Mouse (Mus musculus): ENCODE data around the gene Itprid1. TPM values are rescaled to one million over a fixed set of nuclear protein-coding genes. Genes with fewer than 3 reads are reported as not detected.

Itprid1 gene
- polyA plus RNA-seq, 1 experiment from 2014 or later, result 0.40 TPM

GRCm38 (mm10) chr6:55856085-55856484 is 19.4 kb downstream of the Itprid1 start:
- ATAC-seq (ENCODE audit: insufficient read depth, low FRiP score), result no peak

GRCm38 (mm10) chr6:55865206-55865605 is 28.5 kb downstream of the Itprid1 start:
- H3K4me2 ChIP-seq (ENCODE audit: low read depth, low read length), result no peak overlapping the region
- H3K36me3 ChIP-seq (ENCODE audit: control insufficient read depth, insufficient read depth, low read length), result no peaks in the 10 kb centered on the region
- H3K4me1 ChIP-seq (ENCODE audit: control insufficient read depth, insufficient read depth, low read length), result no peaks in the 10 kb centered on the region
- no peak overlapping the region for H3K4me3 ChIP-seq (replicated peaks; ENCODE audit: low read length)
- H3K27ac ChIP-seq (ENCODE audit: low read length), result no peak overlapping the region
- no peaks in the 10 kb centered on the region for H3K27me3 ChIP-seq (ENCODE audit: control insufficient read depth, insufficient read depth, low read length)
- WGBS, result 64% methylated on average over 2 of the region's 2 CpGs
- H3K9ac ChIP-seq (ENCODE audit: low read length), result no peak overlapping the region
- no peak for ATAC-seq (ENCODE audit: insufficient read depth, low FRiP score)
- H3K9me3 ChIP-seq (replicated peaks; ENCODE audit: control insufficient read depth, low read length), result no peaks in the 10 kb centered on the region

More at GRCm38 (mm10) chr6:55856085-55856484, 19.4 kb downstream of the Itprid1 start:
- WGBS, result 86% methylated on average over 4 of the region's 4 CpGs
- Histone ChIP-seq H3K36me3 (ENCODE audit: control insufficient read depth, insufficient read depth, low read length) (no peaks in the 10 kb centered on the region), H3K4me1 (ENCODE audit: control insufficient read depth, insufficient read depth, low read length) (no peaks in the 10 kb centered on the region), H3K27me3 (ENCODE audit: control insufficient read depth, insufficient read depth, low read length) (no peaks in the 10 kb centered on the region), H3K4me3 (replicated peaks; ENCODE audit: low read length) (no peak overlapping the region), H3K27ac (ENCODE audit: low read length) (no peak overlapping the region), H3K9ac (ENCODE audit: low read length) (no peak overlapping the region), H3K9me3 (replicated peaks; ENCODE audit: control insufficient read depth, low read length) (no peaks in the 10 kb centered on the region), H3K4me2 (ENCODE audit: low read depth, low read length) (no peak overlapping the region)

GRCm38 (mm10) chr6:55879356-55879960 is 42.8 kb downstream of the Itprid1 start:
- H3K27ac ChIP-seq (ENCODE audit: low read length), result no peak overlapping the region
- H3K9ac ChIP-seq (ENCODE audit: low read length), result no peak overlapping the region
- no peak overlapping the region for H3K4me2 ChIP-seq (ENCODE audit: low read depth, low read length)
- no peaks in the 10 kb centered on the region for H3K27me3 ChIP-seq (ENCODE audit: control insufficient read depth, insufficient read depth, low read length)
- H3K36me3 ChIP-seq (ENCODE audit: control insufficient read depth, insufficient read depth, low read length), result no peaks in the 10 kb centered on the region
- no peak for ATAC-seq (ENCODE audit: insufficient read depth, low FRiP score)
- H3K4me1 ChIP-seq (ENCODE audit: control insufficient read depth, insufficient read depth, low read length), result no peaks in the 10 kb centered on the region
- no peak overlapping the region for H3K4me3 ChIP-seq (replicated peaks; ENCODE audit: low read length)
- 34% methylated on average over 5 of the region's 5 CpGs for WGBS
- no peaks in the 10 kb centered on the region for H3K9me3 ChIP-seq (replicated peaks; ENCODE audit: control insufficient read depth, low read length)

- no peak for ATAC-seq (ENCODE audit: insufficient read depth, low FRiP score)
- Histone ChIP-seq H3K27ac (ENCODE audit: low read length) (no peak overlapping the region), H3K9me3 (replicated peaks; ENCODE audit: control insufficient read depth, low read length) (no peaks in the 10 kb centered on the region), H3K4me3 (replicated peaks; ENCODE audit: low read length) (no peak overlapping the region), H3K9ac (ENCODE audit: low read length) (no peak overlapping the region), H3K36me3 (ENCODE audit: control insufficient read depth, insufficient read depth, low read length) (no peaks in the 10 kb centered on the region), H3K4me2 (ENCODE audit: low read depth, low read length) (no peak overlapping the region), H3K4me1 (ENCODE audit: control insufficient read depth, insufficient read depth, low read length) (no peaks in the 10 kb centered on the region), H3K27me3 (ENCODE audit: control insufficient read depth, insufficient read depth, low read length) (no peaks in the 10 kb centered on the region)
- 23% methylated on average over 3 of the region's 3 CpGs for WGBS
These were observed 44.2 kb downstream of the Itprid1 start for GRCm38 (mm10) chr6:55880886-55881285.

- Histone ChIP-seq H3K4me3 (replicated peaks; ENCODE audit: low read length) (no peak overlapping the region), H3K9ac (ENCODE audit: low read length) (no peak overlapping the region), H3K4me2 (ENCODE audit: low read depth, low read length) (no peak overlapping the region), H3K4me1 (ENCODE audit: control insufficient read depth, insufficient read depth, low read length) (no peaks in the 10 kb centered on the region), H3K27ac (ENCODE audit: low read length) (no peak overlapping the region), H3K36me3 (ENCODE audit: control insufficient read depth, insufficient read depth, low read length) (no peaks in the 10 kb centered on the region), H3K27me3 (ENCODE audit: control insufficient read depth, insufficient read depth, low read length) (no peaks in the 10 kb centered on the region), H3K9me3 (replicated peaks; ENCODE audit: control insufficient read depth, low read length) (no peaks in the 10 kb centered on the region)
- no peak for ATAC-seq (ENCODE audit: insufficient read depth, low FRiP score)
- 74% methylated on average over 1 of the region's 1 CpGs for WGBS
These were observed 50.9 kb downstream of the Itprid1 start for GRCm38 (mm10) chr6:55887598-55887997.

GRCm38 (mm10) chr6:55901568-55902328 is 65.1 kb downstream of the Itprid1 start:
- no peak for ATAC-seq (ENCODE audit: insufficient read depth, low FRiP score)
- H3K27ac ChIP-seq (ENCODE audit: low read length), result no peak overlapping the region
- no peaks in the 10 kb centered on the region for H3K4me1 ChIP-seq (ENCODE audit: control insufficient read depth, insufficient read depth, low read length)
- H3K4me3 ChIP-seq (replicated peaks; ENCODE audit: low read length), result no peak overlapping the region
- H3K4me2 ChIP-seq (ENCODE audit: low read depth, low read length), result no peak overlapping the region
- WGBS, result 80% methylated on average over 5 of the region's 5 CpGs
- no peak overlapping the region for H3K9ac ChIP-seq (ENCODE audit: low read length)
- no peaks in the 10 kb centered on the region for H3K36me3 ChIP-seq (ENCODE audit: control insufficient read depth, insufficient read depth, low read length)
- H3K9me3 ChIP-seq (replicated peaks; ENCODE audit: control insufficient read depth, low read length), result no peaks in the 10 kb centered on the region
- H3K27me3 ChIP-seq (ENCODE audit: control insufficient read depth, insufficient read depth, low read length), result no peaks in the 10 kb centered on the region

GRCm38 (mm10) chr6:55902329-55902605 is 65.6 kb downstream of the Itprid1 start:
- Histone ChIP-seq H3K4me2 (ENCODE audit: low read depth, low read length) (no peak overlapping the region), H3K4me3 (replicated peaks; ENCODE audit: low read length) (no peak overlapping the region), H3K4me1 (ENCODE audit: control insufficient read depth, insufficient read depth, low read length) (no peaks in the 10 kb centered on the region), H3K27me3 (ENCODE audit: control insufficient read depth, insufficient read depth, low read length) (no peaks in the 10 kb centered on the region), H3K27ac (ENCODE audit: low read length) (no peak overlapping the region), H3K9me3 (replicated peaks; ENCODE audit: control insufficient read depth, low read length) (no peaks in the 10 kb centered on the region), H3K36me3 (ENCODE audit: control insufficient read depth, insufficient read depth, low read length) (no peaks in the 10 kb centered on the region), H3K9ac (ENCODE audit: low read length) (no peak overlapping the region)
- ATAC-seq (ENCODE audit: insufficient read depth, low FRiP score), result no peak
- 75% methylated on average over 1 of the region's 1 CpGs for WGBS

- Histone ChIP-seq H3K27me3 (ENCODE audit: control insufficient read depth, insufficient read depth, low read length) (no peaks in the 10 kb centered on the region), H3K27ac (ENCODE audit: low read length) (no peak overlapping the region), H3K4me3 (replicated peaks; ENCODE audit: low read length) (no peak overlapping the region), H3K9me3 (replicated peaks; ENCODE audit: control insufficient read depth, low read length) (no peaks in the 10 kb centered on the region), H3K4me1 (ENCODE audit: control insufficient read depth, insufficient read depth, low read length) (no peaks in the 10 kb centered on the region), H3K9ac (ENCODE audit: low read length) (no peak overlapping the region), H3K4me2 (ENCODE audit: low read depth, low read length) (no peak overlapping the region), H3K36me3 (ENCODE audit: control insufficient read depth, insufficient read depth, low read length) (no peaks in the 10 kb centered on the region)
- WGBS, result 85% methylated on average over 5 of the region's 5 CpGs
- ATAC-seq (ENCODE audit: insufficient read depth, low FRiP score), result no peak
These were observed 82.5 kb downstream of the Itprid1 start for GRCm38 (mm10) chr6:55919206-55919605.

GRCm38 (mm10) chr6:55920282-55920720 is 83.6 kb downstream of the Itprid1 start:
- H3K27ac ChIP-seq (ENCODE audit: low read length), result no peak overlapping the region
- no peaks in the 10 kb centered on the region for H3K27me3 ChIP-seq (ENCODE audit: control insufficient read depth, insufficient read depth, low read length)
- ATAC-seq (ENCODE audit: insufficient read depth, low FRiP score), result no peak
- H3K4me1 ChIP-seq (ENCODE audit: control insufficient read depth, insufficient read depth, low read length), result no peaks in the 10 kb centered on the region
- H3K9ac ChIP-seq (ENCODE audit: low read length), result no peak overlapping the region
- no peak overlapping the region for H3K4me3 ChIP-seq (replicated peaks; ENCODE audit: low read length)
- WGBS, result 72% methylated on average over 3 of the region's 3 CpGs
- H3K36me3 ChIP-seq (ENCODE audit: control insufficient read depth, insufficient read depth, low read length), result no peaks in the 10 kb centered on the region
- no peak overlapping the region for H3K4me2 ChIP-seq (ENCODE audit: low read depth, low read length)
- no peaks in the 10 kb centered on the region for H3K9me3 ChIP-seq (replicated peaks; ENCODE audit: control insufficient read depth, low read length)
